Mouse (Mus musculus): ENCODE measurements around the gene Dna2.

The Dna2 gene

GRCm38 (mm10) chr10:62980039-62980954, 33.5 kb downstream of the Dna2 start, which contains the start of gene Rufy2:
Gene Rufy2 (plus strand): TSS chr10:62980223.
- peak; percentile 77 for DNase-seq (ENCODE audit: low read depth, low spot score)

- no peak for DNase-seq (ENCODE audit: low read depth, low spot score)
Observed at GRCm38 (mm10) chr10:62984072-62984471, 37.2 kb downstream of the Dna2 start.

GRCm38 (mm10) chr10:62984495-62984894, 37.7 kb downstream of the Dna2 start:
- no peak for DNase-seq (ENCODE audit: low read depth, low spot score)

GRCm38 (mm10) chr10:62987341-62987740, 40.5 kb downstream of the Dna2 start:
- peak; percentile 25 for DNase-seq (ENCODE audit: low read depth, low spot score)

GRCm38 (mm10) chr10:62990636-62991035, 43.8 kb downstream of the Dna2 start:
- DNase-seq (ENCODE audit: low read depth, low spot score), result no peak

- no peak for DNase-seq (ENCODE audit: low read depth, low spot score)
Observed at GRCm38 (mm10) chr10:62993991-62994390, 47.2 kb downstream of the Dna2 start.

DNA sequence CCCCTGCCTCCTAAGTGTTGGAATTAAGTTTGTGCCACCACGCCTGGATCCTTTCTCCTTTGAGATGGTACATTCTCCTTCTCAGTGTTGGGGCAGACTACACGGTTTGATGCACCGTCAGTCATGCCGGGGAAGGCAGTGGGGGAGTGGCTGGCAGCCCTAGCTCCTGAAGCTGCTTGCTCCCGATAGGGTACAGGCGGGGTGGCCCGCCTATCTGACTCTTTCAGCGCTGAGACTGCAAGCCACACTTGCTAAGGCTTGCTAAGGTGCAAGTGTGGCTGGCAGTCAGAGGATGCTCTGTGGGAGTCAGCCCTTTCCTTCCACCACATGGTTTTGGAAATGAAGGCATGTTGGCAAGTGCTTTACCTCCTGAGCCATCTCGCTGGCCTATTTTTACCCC, 53.8 kb downstream of the Dna2 start:
- DNase-seq (ENCODE audit: low read depth, low spot score), result no peak

DNA sequence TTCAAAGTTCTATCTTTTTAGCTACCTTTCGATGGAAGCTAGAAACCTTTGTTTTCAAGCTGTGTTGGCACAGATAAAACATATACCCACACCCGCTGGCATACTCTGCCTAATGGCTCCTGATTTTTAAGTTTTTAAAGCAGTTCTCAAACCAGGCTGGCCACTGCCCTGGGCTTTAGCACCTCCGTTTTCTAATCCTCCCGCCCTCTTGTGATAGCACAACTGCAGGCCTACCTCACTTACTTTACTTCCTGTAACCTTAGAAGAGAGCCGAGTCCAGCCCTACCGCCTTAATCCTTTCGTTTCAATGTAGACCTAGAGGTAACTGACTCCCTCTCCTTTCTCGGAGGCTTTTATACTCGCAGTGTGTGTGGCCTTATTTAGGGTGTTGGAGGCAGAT, 56.4 kb downstream of the Dna2 start:
- no peak for DNase-seq (ENCODE audit: low read depth, low spot score)

- no peak for DNase-seq (ENCODE audit: low read depth, low spot score)
Observed at GRCm38 (mm10) chr10:63004556-63004955, 57.7 kb downstream of the Dna2 start.

DNA sequence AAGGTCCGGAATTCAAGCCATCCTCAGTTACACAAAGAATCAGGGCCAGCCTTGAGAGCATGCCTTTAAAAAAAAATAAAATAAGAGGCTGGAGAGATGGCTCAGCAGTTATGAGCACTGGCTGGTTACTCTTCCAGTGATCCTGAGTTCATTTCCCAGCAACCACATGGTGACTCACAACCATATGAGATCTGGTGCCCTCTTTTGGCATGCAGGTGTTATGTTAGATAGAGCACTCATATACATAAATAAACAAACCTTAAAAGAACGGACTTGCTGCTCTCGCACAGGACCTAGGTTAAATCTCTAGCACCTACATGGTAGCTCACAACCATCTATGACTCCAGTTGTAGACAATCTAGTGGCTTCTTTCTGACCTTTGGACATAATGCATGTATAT, 61.4 kb downstream of the Dna2 start:
- DNase-seq (ENCODE audit: low read depth, low spot score), result peak; percentile 72

DNA sequence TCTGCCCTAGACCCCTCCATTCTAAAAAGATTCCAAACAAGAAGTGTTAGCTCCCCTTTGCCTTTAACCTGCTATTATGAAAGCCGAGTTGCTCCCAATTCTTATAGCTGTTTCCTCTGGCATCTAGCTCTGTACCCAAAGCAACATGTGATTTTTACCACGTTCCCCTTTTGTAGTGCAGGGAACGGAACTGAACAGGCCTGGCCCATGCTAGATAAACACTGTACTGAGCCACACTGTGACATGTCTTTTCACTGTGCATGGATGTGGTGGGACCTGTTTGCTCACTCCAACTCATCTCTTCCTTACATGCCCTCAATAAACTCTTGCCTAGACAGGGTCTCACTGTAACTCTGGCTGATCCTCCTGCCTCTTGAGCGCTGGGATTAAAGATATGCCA, 63.4 kb downstream of the Dna2 start:
- no peak for DNase-seq (ENCODE audit: low read depth, low spot score)

GRCm38 (mm10) chr10:63011556-63011955, 64.7 kb downstream of the Dna2 start:
- DNase-seq (ENCODE audit: low read depth, low spot score), result no peak

DNA sequence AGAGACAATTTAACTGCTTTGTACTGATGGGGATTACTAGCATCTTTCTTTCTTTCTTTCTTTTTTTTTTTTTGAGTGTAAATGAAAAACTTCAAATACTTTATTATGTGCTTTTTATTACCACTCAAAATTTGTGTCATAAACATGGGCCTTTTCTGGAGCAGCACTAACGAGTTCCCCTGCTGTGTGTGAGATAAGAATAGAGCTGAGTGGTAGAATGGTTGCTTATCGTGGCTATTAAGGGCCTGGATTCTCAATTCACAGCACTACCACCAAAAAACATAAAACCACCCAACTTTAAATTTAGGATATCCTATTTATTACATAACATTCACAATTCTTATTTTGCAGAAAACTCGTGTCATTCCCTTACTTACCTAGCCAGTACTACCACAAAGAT, 66.7 kb downstream of the Dna2 start:
- no peak for DNase-seq (ENCODE audit: low read depth, low spot score)

- DNase-seq (ENCODE audit: low read depth, low spot score), result no peak
Observed at GRCm38 (mm10) chr10:63014168-63014567, 67.3 kb downstream of the Dna2 start.

GRCm38 (mm10) chr10:63019304-63019703, 72.5 kb downstream of the Dna2 start:
- DNase-seq (ENCODE audit: low read depth, low spot score), result no peak

GRCm38 (mm10) chr10:63021702-63022101, 74.9 kb downstream of the Dna2 start:
- DNase-seq (ENCODE audit: low read depth, low spot score), result peak; percentile 38

GRCm38 (mm10) chr10:63022541-63023120, 75.8 kb downstream of the Dna2 start:
- DNase-seq (ENCODE audit: low read depth, low spot score), result peak; percentile 18

DNA sequence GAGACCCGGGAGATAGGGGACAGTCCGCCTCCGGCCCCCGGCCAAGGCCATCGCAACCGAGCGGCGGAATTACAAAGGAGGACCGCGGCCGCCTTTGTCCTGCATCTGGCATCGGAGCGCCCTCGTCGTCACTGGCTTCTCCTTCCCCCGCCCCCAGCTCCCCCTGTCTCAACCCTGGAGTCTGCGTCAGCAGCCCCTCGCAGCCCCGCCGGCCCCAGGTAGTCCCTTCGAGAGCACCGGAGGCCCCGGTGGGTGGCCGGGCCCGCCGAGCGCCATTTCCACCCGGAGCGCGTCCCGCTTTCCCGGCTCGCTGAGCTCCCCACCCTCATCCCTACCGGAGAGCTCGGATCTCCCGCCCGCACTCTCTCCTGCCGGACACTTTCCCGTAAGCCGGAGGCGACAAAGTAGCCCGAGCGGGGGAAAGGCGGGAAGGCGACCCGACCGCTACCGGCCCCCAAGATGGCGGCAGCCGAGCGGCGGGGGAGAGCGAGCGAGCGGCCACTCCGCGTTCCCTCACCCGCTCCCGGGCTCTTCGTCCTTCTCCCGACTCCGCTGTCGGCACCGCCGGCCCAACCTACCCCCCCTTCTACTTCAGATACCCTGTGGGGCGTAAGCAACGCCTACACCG, 76.4 kb downstream of the Dna2 start:
- DNase-seq (ENCODE audit: low read depth, low spot score), result peak; percentile 55

All from 3T3-L1 (cell line).